In the genomic region with DNA sequence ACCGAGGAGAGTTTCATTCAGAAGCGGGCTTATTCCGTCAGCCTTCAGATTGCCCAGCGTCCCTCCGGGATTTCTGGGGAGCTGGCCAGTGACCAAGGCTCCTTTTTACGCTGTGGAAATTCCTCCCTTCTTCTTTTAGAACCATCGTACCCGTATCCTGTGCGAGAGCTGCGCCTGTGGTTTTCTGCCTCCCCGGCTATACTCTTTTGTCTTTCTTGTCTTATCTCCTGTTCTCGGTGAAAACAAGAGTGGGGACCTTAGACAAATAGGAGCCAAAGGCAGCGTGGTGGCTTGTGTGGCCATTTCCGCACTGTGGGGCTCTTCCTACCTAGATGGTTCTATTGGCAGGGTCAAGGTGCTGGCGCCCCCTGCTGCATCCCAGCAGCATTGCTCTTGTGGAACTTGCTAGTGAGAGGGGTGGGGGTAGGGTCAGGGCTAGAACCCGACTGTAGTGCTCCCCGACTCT, we compare ENCODE assay signal across 8 mouse cellular contexts.
DNase-seq lines count a peak whose midpoint lies in the region; ATAC-seq lines count a peak whose summit lies in the region.

No protein-coding gene starts in this region.

- no peaks in the 10 kb centered on the region for H3K36me3 ChIP-seq in intestine, embryonic 15.5 days
- H3K36me3 ChIP-seq in midbrain, embryonic 11.5 days (ENCODE audit: control insufficient read depth, insufficient read depth, low read length): no peaks in the 10 kb centered on the region

- DNase-seq in adrenal gland, adult 8-10 months: peak; percentile 64
- peak; percentile 57 for DNase-seq in embryo, embryonic 11.5 days (ENCODE audit: low read depth, low spot score)
- peak; percentile 78 to 82 for DNase-seq in gastrocnemius, postnatal 36 days
- DNase-seq in left cerebral cortex, postnatal 36 days (ENCODE audit: low spot score in 2 of 2): peak; percentile 82 to 83
- peak; percentile 98 for DNase-seq in midbrain, embryonic 11.5 days (ENCODE audit: low spot score, missing footprints)
- peak; percentile 79 for DNase-seq in right cerebral cortex, postnatal 4 days
- DNase-seq in yolk sac, embryonic 10.5 days (ENCODE audit: low spot score): peak; percentile 79

- peak overlapping the region; percentile 41 for H3K9ac ChIP-seq in intestine, embryonic 15.5 days
- no peak overlapping the region for H3K9ac ChIP-seq in midbrain, embryonic 11.5 days (ENCODE audit: low read length)

- H3K27ac ChIP-seq in intestine, embryonic 15.5 days: no peak overlapping the region
- H3K27ac ChIP-seq in midbrain, embryonic 11.5 days (ENCODE audit: low read depth, low read length): no peak overlapping the region

- intact Hi-C loops in gastrocnemius, postnatal 36 days (cut with DNase I): loop anchor here (5.0 kb wide), 2 partner anchors 70 to 225 kb away; no protein-coding TSS in a partner anchor
- intact Hi-C loops in left cerebral cortex, postnatal 36 days (cut with DNase I): loop anchor here (5.0 kb wide), 2 partner anchors 190 to 215 kb away; a partner anchor contains a TSS

- no peaks in the 10 kb centered on the region for H3K9me3 ChIP-seq in intestine, embryonic 15.5 days
- no peaks in the 10 kb centered on the region for H3K9me3 ChIP-seq in midbrain, embryonic 11.5 days (ENCODE audit: control insufficient read depth, low read length)

- WGBS in intestine, embryonic 15.5 days: 22% methylated on average over 17 of the region's 17 CpGs
- 39% methylated on average over 17 of the region's 17 CpGs for WGBS in midbrain, embryonic 11.5 days

- peak overlapping the region; percentile 60 for H3K4me2 ChIP-seq in intestine, embryonic 15.5 days (replicated peaks)
- no peak overlapping the region for H3K4me2 ChIP-seq in midbrain, embryonic 11.5 days

- H3K27me3 ChIP-seq in intestine, embryonic 15.5 days (replicated peaks): no peaks in the 10 kb centered on the region
- no peaks in the 10 kb centered on the region for H3K27me3 ChIP-seq in midbrain, embryonic 11.5 days (ENCODE audit: control insufficient read depth, insufficient read depth, low read length)

- peaks cover 6% of the 10 kb centered on the region; the same call in 1 of the 2 replicates for H3K4me1 ChIP-seq in intestine, embryonic 15.5 days (replicated peaks)
- H3K4me1 ChIP-seq in midbrain, embryonic 11.5 days (ENCODE audit: control insufficient read depth, insufficient read depth, low read length): no peaks in the 10 kb centered on the region

- ATAC-seq in intestine, embryonic 15.5 days: peak; percentile 75
- ATAC-seq in midbrain, embryonic 11.5 days (ENCODE audit: low FRiP score): peak; percentile 83

- peak overlapping the region; percentile 24; the same call in 1 of the 2 replicates for H3K4me3 ChIP-seq in intestine, embryonic 15.5 days (replicated peaks)
- no peak overlapping the region for H3K4me3 ChIP-seq in midbrain, embryonic 11.5 days (ENCODE audit: low read depth, low read length)
